Mouse (Mus musculus): Measurements from ENCODE around the gene Gm49373. TPM values are rescaled to one million over a fixed set of nuclear protein-coding genes. Genes with fewer than 3 reads are reported as not detected.

The Gm49373 gene
- polyA plus RNA-seq, 1 experiment from 2014 or later: 2.4 TPM

DNA sequence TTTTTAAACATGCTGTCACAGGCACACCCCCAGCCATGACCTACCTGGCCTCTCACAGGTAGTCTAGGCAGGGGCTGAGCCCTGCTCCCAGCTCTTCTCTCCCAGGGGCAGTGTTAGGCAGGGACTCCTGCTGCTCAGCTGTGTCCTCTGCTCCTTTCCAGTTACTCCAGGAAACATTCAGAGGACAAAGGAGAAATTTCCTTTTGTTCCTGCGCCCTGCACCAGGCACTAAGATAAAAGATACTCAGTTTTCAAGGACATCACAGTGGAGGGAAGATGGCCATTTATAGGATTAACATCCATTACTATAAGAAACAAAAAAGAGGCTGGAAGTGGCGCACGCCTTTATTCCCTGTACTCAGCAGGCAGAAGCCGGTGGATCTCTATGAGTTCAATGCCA, 23.1 kb upstream of the Gm49373 start:
- peaks cover 3% of the 10 kb centered on the region for H3K4me1 ChIP-seq
- no peak overlapping the region for H3K27ac ChIP-seq
- no peak overlapping the region; the same call in 1 of the 2 replicates for H3K9ac ChIP-seq
- no peak overlapping the region for H3K4me3 ChIP-seq
- no peak overlapping the region for H3K4me2 ChIP-seq
- no peaks in the 10 kb centered on the region for H3K9me3 ChIP-seq
- ATAC-seq (replicated peaks): no peak
- 55% methylated on average over 4 of the region's 4 CpGs for WGBS
- no peaks in the 10 kb centered on the region for H3K27me3 ChIP-seq (replicated peaks)
- no peaks in the 10 kb centered on the region for H3K36me3 ChIP-seq (replicated peaks)

DNA sequence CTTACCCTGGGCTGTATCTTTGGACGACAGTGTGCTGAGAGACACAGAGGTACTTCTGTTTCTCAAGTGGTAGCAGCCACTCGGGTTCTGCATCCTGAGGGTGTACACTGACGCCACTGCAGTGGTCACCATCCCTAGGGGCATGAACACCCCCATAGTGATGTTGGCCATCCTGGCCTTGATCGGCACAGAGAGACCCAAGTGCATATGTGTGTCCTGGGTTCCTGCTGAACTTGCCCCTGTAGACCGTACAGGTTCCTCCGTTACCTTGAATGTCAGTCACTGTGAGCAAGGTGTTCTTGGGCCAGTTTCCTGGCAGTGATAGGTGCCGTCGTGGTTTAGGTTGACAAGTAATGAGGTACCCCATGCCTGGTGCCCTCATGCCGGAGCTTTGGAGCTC, 20.5 kb upstream of the Gm49373 start:
- H3K36me3 ChIP-seq (replicated peaks): peaks cover 6% of the 10 kb centered on the region; the same call in 1 of the 2 replicates
- no peak overlapping the region for H3K9ac ChIP-seq
- H3K9me3 ChIP-seq: no peaks in the 10 kb centered on the region
- H3K4me2 ChIP-seq: no peak overlapping the region
- no peaks in the 10 kb centered on the region for H3K27me3 ChIP-seq (replicated peaks)
- ATAC-seq (replicated peaks): no peak
- peaks cover 21% of the 10 kb centered on the region for H3K4me1 ChIP-seq
- no peak overlapping the region for H3K4me3 ChIP-seq
- no peak overlapping the region for H3K27ac ChIP-seq
- 92% methylated on average over 9 of the region's 9 CpGs for WGBS

DNA sequence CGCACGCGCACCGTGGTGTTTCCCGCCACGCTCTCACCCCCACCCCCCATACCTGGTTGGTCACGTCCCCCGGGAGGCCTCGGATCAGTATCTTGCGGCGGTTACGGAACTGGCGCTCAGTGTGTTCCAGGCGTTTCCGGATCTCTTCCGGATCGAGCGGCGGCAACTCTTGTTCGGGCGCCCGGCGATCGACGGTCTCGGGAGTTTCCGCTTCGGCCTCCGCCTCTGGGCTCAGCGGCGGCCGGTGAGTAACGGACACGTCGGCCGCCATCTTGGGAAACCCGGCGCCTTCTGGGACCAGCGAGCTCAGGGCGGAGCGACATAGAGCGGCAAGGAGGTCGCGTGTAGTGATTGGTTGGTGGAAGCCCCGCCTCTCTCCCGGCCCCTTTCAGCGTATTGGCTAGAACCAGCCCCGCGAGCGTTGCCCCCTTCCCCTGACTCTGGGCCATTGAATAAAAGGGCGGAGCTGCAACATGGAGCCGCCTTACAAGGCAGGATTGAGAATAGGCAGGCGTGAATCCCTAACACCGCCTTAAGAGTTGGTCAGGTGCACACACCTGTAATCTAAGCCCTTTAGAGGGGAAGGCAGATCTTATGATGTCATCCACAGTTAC, 18.9 kb upstream of the Gm49373 start, which contains the start of the genes Gm38431 and Raver1:
Gene Gm38431, minus strand, starts transcription at position 291 of the 614 bp plus-strand sequence.
Gene Raver1, minus strand, starts transcription at position 302 of the 614 bp plus-strand sequence.
- Histone ChIP-seq H3K9me3 (no peaks in the 10 kb centered on the region), H3K27me3 (replicated peaks) (no peaks in the 10 kb centered on the region), H3K27ac (peak within 1 kb of the TSS; percentile 95), H3K4me3 (peak within 1 kb of the TSS; percentile 78), H3K4me2 (peak within 1 kb of the TSS; percentile 89), H3K9ac (peak within 1 kb of the TSS; percentile 67), H3K4me1 (peaks cover 25% of the 10 kb centered on the region), H3K36me3 (replicated peaks) (peaks cover 18% of the 10 kb centered on the region)
- under 1% methylated on average over 54 of the region's 54 CpGs for WGBS
- ATAC-seq (replicated peaks): peak; percentile 100

DNA sequence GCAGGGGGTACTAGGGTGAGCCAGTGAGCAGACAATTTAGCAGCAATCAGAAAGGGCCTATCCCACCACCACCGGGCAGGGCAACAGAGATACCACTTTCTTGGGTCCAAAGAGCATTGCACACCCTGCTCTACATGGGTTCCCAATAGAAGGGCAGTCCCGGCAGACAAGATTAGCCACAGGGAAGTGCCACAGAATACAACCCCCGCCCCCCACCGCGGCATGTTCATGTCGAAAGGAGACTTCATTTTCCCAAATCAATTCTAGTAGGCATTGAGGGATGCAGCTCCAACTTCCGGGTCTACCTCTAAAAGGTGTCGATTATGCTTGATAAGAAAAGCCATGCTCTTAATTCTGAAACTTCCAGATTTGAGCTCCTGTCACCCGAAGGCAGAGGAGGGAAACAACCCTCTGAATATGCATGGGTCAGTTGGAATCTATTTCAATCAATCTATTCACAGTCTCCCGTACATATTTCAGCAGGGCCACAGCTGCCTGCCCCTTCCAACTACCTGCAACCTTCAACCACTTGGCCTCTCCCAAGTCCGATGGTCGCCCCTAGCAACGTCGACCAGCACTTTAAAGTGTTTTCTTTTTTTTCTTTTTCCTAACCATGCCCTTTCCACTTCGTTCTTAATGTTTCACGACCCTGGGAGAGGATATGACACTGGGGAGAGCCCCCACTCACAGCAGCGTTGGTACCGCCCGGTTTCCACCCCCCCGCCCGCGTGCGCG, 18.2 kb upstream of the Gm49373 start:
- H3K9ac ChIP-seq: peak overlapping the region; percentile 67
- peaks cover 25% of the 10 kb centered on the region for H3K4me1 ChIP-seq
- no peaks in the 10 kb centered on the region for H3K27me3 ChIP-seq (replicated peaks)
- H3K36me3 ChIP-seq (replicated peaks): peaks cover 21% of the 10 kb centered on the region
- H3K27ac ChIP-seq: peak overlapping the region; percentile 95
- 3% methylated on average over 24 of the region's 24 CpGs for WGBS
- H3K4me3 ChIP-seq: peak overlapping the region; percentile 78
- peak; percentile 46 for ATAC-seq (replicated peaks)
- H3K9me3 ChIP-seq: no peaks in the 10 kb centered on the region
- H3K4me2 ChIP-seq: peak overlapping the region; percentile 89

DNA sequence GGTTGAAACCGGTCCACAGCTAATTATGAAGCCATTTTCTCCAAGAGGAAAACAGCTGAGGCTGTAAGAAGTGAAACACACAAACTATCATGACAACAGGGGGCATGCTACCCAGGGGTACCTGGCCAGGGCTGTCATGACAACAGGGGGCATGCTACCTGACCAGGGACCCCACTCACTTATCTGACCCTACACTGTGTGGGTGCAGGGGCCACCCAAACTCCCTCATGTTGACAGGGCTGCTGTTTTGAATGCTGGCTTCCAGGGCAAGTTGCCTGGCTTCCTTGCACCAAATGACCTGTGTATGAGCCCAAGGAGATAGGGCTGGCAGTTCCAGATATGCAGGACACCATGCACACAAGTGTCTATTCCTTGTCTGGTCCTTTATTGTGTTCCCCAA, 17.6 kb upstream of the Gm49373 start:
- H3K4me1 ChIP-seq: peaks cover 25% of the 10 kb centered on the region
- 96% methylated on average over 1 of the region's 1 CpGs for WGBS

DNA sequence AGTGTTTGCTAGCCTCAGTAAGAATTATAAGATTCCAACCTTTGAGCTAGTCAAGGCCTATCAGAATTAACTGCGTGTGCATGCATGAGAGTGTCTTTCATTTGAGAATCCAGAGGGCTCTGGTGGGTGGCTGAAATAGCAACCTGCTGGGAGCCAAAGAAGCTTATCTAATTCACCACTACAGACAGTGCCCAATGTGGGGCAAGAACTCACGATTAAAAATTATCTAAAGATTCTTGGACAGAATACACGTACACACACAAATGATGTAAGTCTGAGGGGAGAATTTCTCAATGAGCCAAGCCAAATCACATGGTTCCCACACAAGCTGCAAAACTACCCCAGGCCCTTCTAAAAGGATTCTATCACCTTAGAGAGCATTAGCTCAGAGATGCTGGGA, 10.4 kb upstream of the Gm49373 start:
- H3K9me3 ChIP-seq: no peaks in the 10 kb centered on the region
- H3K36me3 ChIP-seq (replicated peaks): peaks cover 66% of the 10 kb centered on the region
- H3K4me2 ChIP-seq: no peak overlapping the region
- H3K4me3 ChIP-seq: no peak overlapping the region
- no peak overlapping the region for H3K27ac ChIP-seq
- H3K9ac ChIP-seq: no peak overlapping the region
- ATAC-seq (replicated peaks): no peak
- no peaks in the 10 kb centered on the region for H3K27me3 ChIP-seq (replicated peaks)
- 70% methylated on average over 3 of the region's 3 CpGs for WGBS
- 0 out of 2 replicates have a peak, but pooled peaks cover 4% of the 10 kb centered on the region for H3K4me1 ChIP-seq

More for the DNA sequence above, 17.6 kb upstream of the Gm49373 start:
- no peaks in the 10 kb centered on the region for H3K9me3 ChIP-seq
- ATAC-seq (replicated peaks): no peak
- peak overlapping the region; percentile 67 for H3K9ac ChIP-seq
- H3K27me3 ChIP-seq (replicated peaks): no peaks in the 10 kb centered on the region
- H3K4me2 ChIP-seq: peak overlapping the region; percentile 89
- H3K27ac ChIP-seq: no peak overlapping the region
- H3K4me3 ChIP-seq: peak overlapping the region; percentile 78
- peaks cover 27% of the 10 kb centered on the region for H3K36me3 ChIP-seq (replicated peaks)

DNA sequence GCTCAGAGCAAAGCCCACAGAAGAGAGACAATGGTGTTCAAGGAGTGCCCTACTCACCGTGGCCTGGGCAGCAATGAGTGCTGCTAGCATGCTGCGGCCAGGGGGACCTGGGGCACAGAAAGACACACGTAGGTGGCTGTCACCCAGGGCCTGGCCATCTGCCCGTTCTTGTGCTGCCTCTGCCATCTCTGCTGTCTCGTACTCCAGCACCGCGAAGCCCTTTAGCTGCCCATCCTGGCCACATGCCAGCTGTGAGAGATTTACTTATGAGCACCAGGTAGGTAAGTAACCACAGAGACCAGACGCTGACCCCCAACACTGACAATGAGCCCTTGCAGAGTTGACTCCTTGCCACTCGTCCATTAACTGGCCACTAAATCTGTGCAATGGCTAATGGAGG, 8.2 kb upstream of the Gm49373 start:
- Histone ChIP-seq H3K27ac (no peak overlapping the region), H3K9ac (no peak overlapping the region), H3K27me3 (replicated peaks) (no peaks in the 10 kb centered on the region), H3K4me2 (no peak overlapping the region), H3K36me3 (replicated peaks) (peaks cover 68% of the 10 kb centered on the region), H3K4me1 (no peaks in the 10 kb centered on the region), H3K4me3 (no peak overlapping the region), H3K9me3 (no peaks in the 10 kb centered on the region)
- 87% methylated on average over 9 of the region's 9 CpGs for WGBS
- no peak for ATAC-seq (replicated peaks)

DNA sequence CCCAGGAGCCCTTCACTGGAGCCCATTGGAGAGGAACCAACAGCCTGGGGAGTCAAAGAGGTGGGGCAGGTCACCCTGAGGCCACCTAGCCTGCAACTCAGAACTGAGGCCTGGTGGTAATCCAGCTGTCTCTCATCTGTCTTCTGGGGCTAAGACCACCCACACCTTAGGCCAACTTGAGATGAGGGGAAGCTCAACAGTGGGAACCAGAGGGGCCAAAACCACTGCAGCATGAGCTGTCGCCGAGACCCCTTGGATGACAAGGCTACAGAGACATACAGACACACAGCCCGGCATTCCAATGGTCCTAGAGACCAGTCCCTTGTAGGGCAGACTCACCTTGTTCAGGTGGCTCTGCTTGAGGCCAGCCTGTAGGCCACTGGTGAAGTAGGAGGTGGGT, 2.7 kb upstream of the Gm49373 start:
- Histone ChIP-seq H3K4me2 (no peak overlapping the region), H3K4me3 (no peak overlapping the region), H3K27me3 (replicated peaks) (no peaks in the 10 kb centered on the region), H3K4me1 (peaks cover 22% of the 10 kb centered on the region), H3K9me3 (no peaks in the 10 kb centered on the region), H3K36me3 (replicated peaks) (peaks cover 39% of the 10 kb centered on the region), H3K9ac (no peak overlapping the region), H3K27ac (no peak overlapping the region)
- WGBS: 91% methylated on average over 3 of the region's 3 CpGs
- no peak for ATAC-seq (replicated peaks)

DNA sequence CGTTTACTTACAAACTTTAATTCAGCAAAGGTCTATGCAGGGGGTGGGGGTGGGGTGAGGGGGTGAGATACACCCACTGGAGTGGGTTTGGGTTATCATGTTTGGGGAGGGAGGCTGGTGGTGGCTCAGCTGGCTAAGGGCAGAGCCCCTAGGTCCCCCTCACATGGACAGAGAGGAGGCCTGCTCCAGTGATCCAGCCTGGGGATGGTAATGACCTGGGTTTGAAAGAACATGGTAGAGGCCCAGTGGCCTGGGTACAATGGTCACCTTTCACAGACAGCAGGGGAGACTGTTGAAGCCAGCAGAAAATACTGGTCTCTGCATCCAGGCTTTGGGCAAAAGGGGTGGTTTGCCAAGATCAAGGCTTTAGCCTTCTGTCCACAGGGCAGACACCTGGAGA, 1.3 kb upstream of the Gm49373 start:
- Histone ChIP-seq H3K4me2 (no peak overlapping the region), H3K4me1 (peaks cover 22% of the 10 kb centered on the region), H3K36me3 (replicated peaks) (peaks cover 25% of the 10 kb centered on the region), H3K27me3 (replicated peaks) (no peaks in the 10 kb centered on the region), H3K9me3 (no peaks in the 10 kb centered on the region), H3K27ac (0 out of 2 replicates have a peak overlapping the region, but pooled peaks have one; percentile 65), H3K9ac (no peak overlapping the region), H3K4me3 (no peak overlapping the region)
- WGBS: 88% methylated on average over 1 of the region's 1 CpGs
- ATAC-seq (replicated peaks): no peak

DNA sequence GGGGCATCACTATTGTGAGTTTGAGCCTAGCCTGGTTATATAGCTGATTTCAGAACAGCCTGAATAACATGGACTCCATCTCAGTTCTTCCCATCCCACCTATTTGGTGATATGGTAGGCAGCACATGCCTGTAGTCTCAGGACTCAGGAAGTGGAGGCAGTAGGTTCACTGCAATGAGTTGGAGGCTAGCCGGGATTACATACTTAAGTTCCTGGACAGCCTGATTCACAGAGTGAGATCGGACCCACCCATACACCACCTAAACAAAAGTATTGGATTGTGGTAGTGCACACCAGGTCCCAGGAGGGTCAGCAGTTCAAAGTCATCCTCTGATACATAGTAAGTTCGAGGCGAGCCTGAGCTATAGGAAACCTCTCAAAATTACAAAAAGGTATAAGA, 255 bp downstream of the Gm49373 start:
- ATAC-seq (replicated peaks): peak; percentile 29
- H3K4me2 ChIP-seq: peak overlapping the region; percentile 84
- H3K27me3 ChIP-seq (replicated peaks): no peaks in the 10 kb centered on the region
- peak overlapping the region; percentile 73 for H3K9ac ChIP-seq
- H3K36me3 ChIP-seq (replicated peaks): peaks cover 18% of the 10 kb centered on the region
- no peaks in the 10 kb centered on the region for H3K9me3 ChIP-seq
- H3K4me1 ChIP-seq: peaks cover 22% of the 10 kb centered on the region
- H3K4me3 ChIP-seq: peak overlapping the region; percentile 75
- 22% methylated on average over 4 of the region's 4 CpGs for WGBS
- no peak overlapping the region for H3K27ac ChIP-seq

DNA sequence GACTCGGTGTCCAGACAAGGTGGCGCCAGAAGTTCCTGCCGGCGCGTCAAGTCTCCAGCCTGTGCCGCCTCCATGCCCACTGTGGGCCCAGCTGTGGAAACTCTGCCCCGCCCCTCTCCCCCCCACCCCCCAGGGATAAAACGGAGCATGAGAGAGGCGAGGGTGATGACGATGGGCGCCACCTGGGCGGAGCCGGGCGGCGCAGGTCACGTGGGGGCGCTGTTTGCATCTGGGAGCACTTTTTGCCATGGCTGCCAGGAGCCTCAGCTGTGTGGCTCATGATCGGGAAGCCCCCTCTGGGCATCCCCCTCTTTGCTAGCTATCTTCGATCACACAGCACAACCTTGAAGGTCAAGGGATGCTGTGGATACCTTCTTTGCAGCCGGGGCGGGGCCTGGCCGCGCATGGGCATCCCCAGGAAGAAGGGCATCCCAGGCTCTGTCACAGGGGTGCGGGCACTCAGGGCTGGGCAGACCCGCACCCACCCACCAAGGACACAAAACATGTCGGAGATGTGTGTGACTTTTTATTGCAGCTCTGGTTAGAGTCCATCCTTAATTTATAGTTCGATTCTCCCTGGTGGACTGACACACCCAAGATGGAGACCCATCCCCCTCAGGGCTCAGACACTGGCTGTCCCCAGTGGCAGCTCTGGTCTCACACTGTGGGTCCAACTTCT, 5.8 kb downstream of the Gm49373 start, which contains the start of gene Zglp1:
Gene Zglp1, minus strand, starts transcription at position 88 of the 679 bp plus-strand sequence.
- 90% methylated on average over 27 of the region's 27 CpGs for WGBS
- no peaks in the 10 kb centered on the region for H3K27me3 ChIP-seq (replicated peaks)
- H3K9ac ChIP-seq: no peak within 1 kb of the TSS
- peaks cover 24% of the 10 kb centered on the region for H3K36me3 ChIP-seq (replicated peaks)
- 0 out of 2 replicates have a peak, but pooled peaks have one; percentile 53 for ATAC-seq (replicated peaks)
- peaks cover 7% of the 10 kb centered on the region for H3K4me1 ChIP-seq
- H3K9me3 ChIP-seq: no peaks in the 10 kb centered on the region
- no peak within 1 kb of the TSS for H3K27ac ChIP-seq
- H3K4me3 ChIP-seq: no peak within 1 kb of the TSS
- H3K4me2 ChIP-seq: no peak within 1 kb of the TSS

DNA sequence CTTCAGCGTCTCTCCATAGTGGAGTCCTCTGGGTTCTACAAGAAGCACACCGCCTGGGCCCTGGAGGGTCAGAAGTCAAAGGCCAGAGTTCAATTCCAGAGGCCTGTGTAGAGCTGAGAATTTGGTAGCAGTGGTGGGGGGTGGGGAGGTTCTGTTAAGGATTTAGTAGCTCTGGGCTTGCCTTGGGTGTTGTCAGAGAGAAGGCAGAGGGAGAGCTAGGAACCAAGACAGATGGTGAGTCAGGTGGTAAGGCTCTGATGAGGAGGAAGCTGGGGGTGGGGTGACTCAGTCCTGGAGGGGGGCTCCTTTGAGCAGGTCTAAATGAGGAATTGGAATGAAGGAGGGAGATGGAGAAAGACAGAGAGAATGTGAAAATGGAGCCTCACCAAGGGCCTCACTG, 10.0 kb downstream of the Gm49373 start:
- Histone ChIP-seq H3K27me3 (replicated peaks) (no peaks in the 10 kb centered on the region), H3K4me3 (no peak overlapping the region), H3K27ac (no peak overlapping the region), H3K4me2 (no peak overlapping the region), H3K9me3 (no peaks in the 10 kb centered on the region), H3K9ac (no peak overlapping the region), H3K36me3 (replicated peaks) (peaks cover 24% of the 10 kb centered on the region), H3K4me1 (no peaks in the 10 kb centered on the region)
- no peak for ATAC-seq (replicated peaks)
- 93% methylated on average over 2 of the region's 2 CpGs for WGBS

Data from midbrain, embryonic 15.5 days (tissue).